Mouse (Mus musculus) spleen, adult 2 months (tissue): ENCODE results near the gene Cyp4f14.

ENCODE experiments used
- CTCF ChIP-seq: fragments of 200-500 bp; IDR thresholded peaks from 2 replicates; pipeline ENCODE4 v1.5.1; 2011; ENCODE audit warnings: mild to moderate bottlenecking, inconsistent platforms; ENCODE audit not compliant: insufficient read depth, insufficient read length, insufficient replicate concordance; ENCODE audit errors: extremely low read depth
- POLR2A ChIP-seq: fragments of 200-500 bp; IDR thresholded peaks from 2 replicates; pipeline ENCODE4 v1.6.1; 2011; ENCODE audit warnings: low read depth, low read length, inconsistent platforms

GRCm38 (mm10) chr17:32890852-32891238 lies 26.3 kb downstream of the Cyp4f14 start:
- no peak for TF ChIP-seq CTCF
- TF ChIP-seq POLR2A, result no peak
